Mouse (Mus musculus) embryonic facial prominence, embryonic 15.5 days (tissue): ENCODE data around the gene Gnai3. TPM values are rescaled to one million over a fixed set of nuclear protein-coding genes. Genes with fewer than 3 reads are reported as not detected.

Experiments
- ATAC-seq: fragments of 200-750 bp; cut with Nextera tagmentation; 2 replicates; pipeline ENCODE4 v1.8.0; 2017; ENCODE audit warnings: low read depth, moderate TSS enrichment; ENCODE audit not compliant: insufficient number of reproducible peaks, low FRiP score, low TSS enrichment
- H3K27ac ChIP-seq: fragments of 300-500 bp; sonication (generic); replicated peaks from 2 replicates; pipeline ENCODE4 v1.5.1; 2015; ENCODE audit warnings: mild to moderate bottlenecking, inconsistent platforms
- H3K27me3 ChIP-seq: fragments of 300-500 bp; sonication (generic); 2 replicates; pipeline ENCODE4 v1.6.1; 2015; ENCODE audit warnings: inconsistent platforms
- H3K36me3 ChIP-seq: fragments of 300-500 bp; sonication (generic); 2 replicates; pipeline ENCODE4 v1.6.1; 2015; ENCODE audit warnings: mild to moderate bottlenecking, inconsistent platforms
- H3K4me1 ChIP-seq: fragments of 300-500 bp; sonication (generic); 2 replicates; pipeline ENCODE4 v1.6.1; 2015; ENCODE audit warnings: inconsistent platforms
- H3K4me2 ChIP-seq: fragments of 300-500 bp; sonication (generic); replicated peaks from 2 replicates; pipeline ENCODE4 v1.6.1; 2015; ENCODE audit warnings: mild to moderate bottlenecking, inconsistent platforms
- H3K4me3 ChIP-seq: fragments of 300-500 bp; sonication (generic); replicated peaks from 2 replicates; pipeline ENCODE4 v1.5.1; 2015; ENCODE audit warnings: mild to moderate bottlenecking, inconsistent platforms
- H3K9ac ChIP-seq: fragments of 300-500 bp; sonication (generic); 2 replicates; pipeline ENCODE4 v1.6.1; 2015; ENCODE audit warnings: inconsistent platforms
- H3K9me3 ChIP-seq: fragments of 300-500 bp; sonication (generic); replicated peaks from 2 replicates; pipeline ENCODE4 v1.6.1; 2016; ENCODE audit warnings: inconsistent platforms
- WGBS: fragments of 180-500 bp; shearing (Covaris S2); methylation state at CpG from one replicate; pipeline ENCODE4 v1.1.7; 2015; 5-methylcytosine and 5-hydroxymethylcytosine counted together
- polyA plus RNA-seq: library from polyadenylated mRNA; unstranded; fragments of >200 nt; fragmentation: Nextera tagmentation; extraction: Ambion mirVana; gene quantifications from 2 replicates; pipeline ENCODE4 v1.2.1, GENCODE M21; 2015

The Gnai3 gene
- polyA plus RNA-seq, 1 experiment from 2014 or later: 161 TPM

DNA sequence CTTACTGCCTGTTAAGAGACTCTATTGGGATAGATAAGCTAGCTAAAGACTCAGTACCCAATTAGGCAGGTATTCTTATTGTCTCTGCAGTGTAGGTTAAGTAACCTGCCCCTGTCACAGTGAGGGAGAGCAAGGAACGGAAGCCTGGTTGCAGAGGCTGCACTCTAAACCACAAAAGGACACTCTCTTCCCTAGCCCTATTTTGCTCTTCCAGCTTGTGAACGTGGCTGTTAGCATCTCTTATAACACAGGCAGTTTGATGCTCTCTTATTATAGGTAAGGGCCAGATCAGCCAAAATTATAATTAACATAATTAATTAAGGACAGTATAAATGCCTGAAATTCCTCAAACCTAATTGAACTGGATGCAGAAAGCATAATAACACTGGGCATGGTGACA is 34.6 kb upstream of the Gnai3 start:
- Histone ChIP-seq H3K9me3 (no peaks in the 10 kb centered on the region), H3K36me3 (no peaks in the 10 kb centered on the region), H3K27me3 (no peaks in the 10 kb centered on the region), H3K4me2 (no peak overlapping the region), H3K27ac (no peak overlapping the region), H3K4me3 (no peak overlapping the region), H3K4me1 (peaks cover 2% of the 10 kb centered on the region), H3K9ac (no peak overlapping the region)
- no peak for ATAC-seq
- WGBS: 32% methylated on average over 2 of the region's 2 CpGs

DNA sequence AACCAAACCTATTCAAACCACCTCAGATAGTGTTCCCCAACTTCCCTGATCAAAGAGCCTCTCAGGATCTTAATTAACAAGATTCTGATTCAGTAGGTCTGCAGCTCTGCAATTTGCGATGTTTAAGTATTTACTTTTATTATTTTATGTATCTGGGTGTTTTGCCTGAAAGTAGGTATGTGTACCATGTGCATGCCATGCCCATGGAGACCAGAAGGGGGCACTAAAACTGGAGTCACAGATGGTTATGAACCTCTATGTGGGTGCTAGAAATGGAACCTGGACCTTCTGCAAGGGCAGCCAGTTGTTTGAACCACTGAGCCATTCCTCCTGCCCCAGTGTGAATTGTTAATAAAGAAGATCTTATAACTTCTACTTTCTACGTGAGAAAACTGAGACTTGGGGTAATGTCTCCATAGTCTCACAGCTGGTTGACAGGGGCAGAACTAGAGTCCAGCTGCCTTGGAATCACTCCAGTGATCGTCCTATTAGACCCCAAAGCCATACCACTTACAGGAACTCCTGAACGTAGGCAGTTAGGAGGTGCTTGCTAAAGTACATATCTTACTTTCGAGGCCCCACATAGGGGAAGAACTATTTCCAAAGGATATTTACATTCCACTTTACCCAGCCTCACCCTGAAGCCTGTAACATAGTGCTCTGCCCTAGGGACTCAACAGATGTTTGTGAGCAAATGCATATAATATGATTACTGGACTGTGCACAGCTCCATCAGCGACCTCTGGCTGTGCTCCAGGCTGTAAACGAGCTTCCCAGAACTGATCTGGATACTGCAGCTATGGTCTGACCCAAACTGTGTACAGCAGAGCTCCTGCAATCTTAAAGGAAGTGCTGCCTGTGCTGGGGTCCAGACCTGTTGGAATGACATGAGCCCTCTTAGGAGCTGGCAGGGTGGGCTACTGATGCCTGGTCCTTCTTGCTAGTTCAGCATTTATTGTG is 33.1 kb upstream of the Gnai3 start:
- WGBS: 54% methylated on average over 7 of the region's 7 CpGs
- 0 out of 2 replicates have a peak, but pooled peaks have one; percentile 59 for ATAC-seq
- H3K9me3 ChIP-seq: no peaks in the 10 kb centered on the region
- no peak overlapping the region for H3K27ac ChIP-seq
- H3K27me3 ChIP-seq: no peaks in the 10 kb centered on the region
- H3K36me3 ChIP-seq: no peaks in the 10 kb centered on the region
- H3K4me2 ChIP-seq: no peak overlapping the region
- no peak overlapping the region for H3K9ac ChIP-seq
- no peak overlapping the region for H3K4me3 ChIP-seq
- peaks cover 12% of the 10 kb centered on the region for H3K4me1 ChIP-seq

DNA sequence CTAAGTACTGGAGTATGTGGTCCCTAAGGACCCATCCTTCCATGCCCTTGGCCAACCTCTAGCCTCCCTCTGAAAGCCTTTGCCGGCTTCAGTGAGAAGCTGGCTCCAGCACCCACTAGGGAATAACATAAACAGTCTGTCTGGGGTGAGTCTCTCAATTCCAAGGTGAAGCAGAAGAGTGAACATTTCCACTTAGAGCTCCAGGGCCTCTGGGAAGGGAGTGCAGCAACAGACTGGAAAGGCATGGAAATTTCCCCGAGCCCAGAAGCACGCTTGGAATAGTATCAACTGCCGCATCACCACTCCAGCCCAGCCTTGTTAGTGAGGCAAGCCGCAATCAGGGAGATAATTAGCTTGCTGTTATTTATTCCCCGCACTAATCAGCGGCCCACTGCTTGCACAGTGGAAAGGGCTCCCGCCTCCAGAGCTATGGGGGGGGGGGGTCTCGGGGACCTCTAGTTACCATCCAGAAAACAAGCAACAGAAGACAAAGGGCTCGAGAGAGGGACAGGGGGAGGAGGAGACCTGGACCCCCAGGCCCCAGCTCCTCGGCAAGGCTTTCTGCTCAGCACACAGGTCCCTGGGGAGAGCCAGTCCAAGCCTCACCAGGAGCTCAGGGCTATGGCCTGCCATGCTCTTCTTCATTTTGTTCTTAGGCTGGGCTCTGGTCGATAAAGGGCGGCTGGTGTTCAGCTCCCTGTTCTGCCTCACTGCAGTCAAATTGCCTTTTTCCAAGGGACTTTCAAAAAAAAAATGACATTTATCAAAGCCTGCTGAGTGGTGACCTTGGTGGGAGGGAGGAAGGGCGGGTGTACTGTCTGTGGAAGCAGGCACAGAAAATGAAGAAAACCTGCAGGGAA is 29.0 kb upstream of the Gnai3 start:
- 20% methylated on average over 14 of the region's 14 CpGs for WGBS
- Histone ChIP-seq H3K4me2 (0 out of 2 replicates have a peak overlapping the region, but pooled peaks have one; percentile 4), H3K4me1 (peaks cover 13% of the 10 kb centered on the region), H3K27ac (peak overlapping the region; percentile 36; the same call in 1 of the 2 replicates), H3K36me3 (no peaks in the 10 kb centered on the region), H3K27me3 (no peaks in the 10 kb centered on the region), H3K4me3 (no peak overlapping the region), H3K9ac (no peak overlapping the region), H3K9me3 (no peaks in the 10 kb centered on the region)
- peak; percentile 79 for ATAC-seq

DNA sequence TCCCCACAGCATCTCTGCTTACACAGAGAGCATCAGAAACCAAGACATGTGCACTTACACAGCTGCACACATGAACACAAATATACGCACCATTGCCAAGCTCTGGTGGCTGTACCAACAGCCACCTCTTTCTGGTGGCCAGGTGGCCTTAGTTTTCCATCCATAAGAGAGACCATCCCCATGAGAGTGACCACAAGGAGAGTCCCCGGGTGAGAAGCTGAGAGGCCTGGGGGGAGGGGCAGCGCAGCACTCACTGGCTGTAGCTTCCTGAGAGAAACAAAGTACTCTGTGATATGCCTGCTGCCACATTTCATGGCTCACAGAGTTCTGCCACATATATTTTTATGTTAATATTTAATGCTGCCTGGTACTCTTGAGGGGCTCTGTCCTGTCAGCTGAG is 23.3 kb upstream of the Gnai3 start:
- no peak overlapping the region for H3K27ac ChIP-seq

DNA sequence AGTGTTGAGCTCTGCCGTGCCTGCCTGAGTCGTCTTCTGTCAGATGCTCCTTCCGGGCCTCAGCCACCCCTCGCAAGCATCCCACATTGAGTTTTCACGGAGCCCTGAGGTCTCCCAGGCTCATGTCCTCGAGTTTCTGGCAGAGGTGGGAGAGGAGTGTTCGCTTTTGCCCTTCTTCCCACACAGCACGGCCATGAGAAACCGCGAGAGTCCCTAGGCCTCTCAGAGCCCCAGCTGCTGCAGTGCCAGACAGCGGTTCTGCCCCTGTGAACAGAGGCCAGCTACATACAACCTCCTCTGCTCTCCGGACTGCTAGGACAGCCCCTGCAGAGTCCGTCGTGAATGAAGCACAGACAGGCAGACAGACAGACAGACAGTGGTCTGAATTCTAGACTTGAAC is 21.6 kb upstream of the Gnai3 start:
- H3K27me3 ChIP-seq: no peaks in the 10 kb centered on the region
- no peak for ATAC-seq
- WGBS: 20% methylated on average over 14 of the region's 14 CpGs
- H3K9me3 ChIP-seq: no peaks in the 10 kb centered on the region
- H3K4me1 ChIP-seq: peaks cover 34% of the 10 kb centered on the region
- H3K9ac ChIP-seq: no peak overlapping the region
- no peak overlapping the region for H3K4me2 ChIP-seq
- H3K27ac ChIP-seq: peak overlapping the region; percentile 56; the same call in 1 of the 2 replicates
- no peaks in the 10 kb centered on the region for H3K36me3 ChIP-seq
- H3K4me3 ChIP-seq: no peak overlapping the region

More for the DNA sequence above, 23.3 kb upstream of the Gnai3 start:
- peaks cover 37% of the 10 kb centered on the region for H3K4me1 ChIP-seq
- H3K4me2 ChIP-seq: no peak overlapping the region
- H3K9ac ChIP-seq: no peak overlapping the region
- no peak for ATAC-seq
- WGBS: 33% methylated on average over 3 of the region's 3 CpGs
- no peaks in the 10 kb centered on the region for H3K36me3 ChIP-seq
- no peaks in the 10 kb centered on the region for H3K9me3 ChIP-seq
- H3K4me3 ChIP-seq: no peak overlapping the region
- H3K27me3 ChIP-seq: no peaks in the 10 kb centered on the region

DNA sequence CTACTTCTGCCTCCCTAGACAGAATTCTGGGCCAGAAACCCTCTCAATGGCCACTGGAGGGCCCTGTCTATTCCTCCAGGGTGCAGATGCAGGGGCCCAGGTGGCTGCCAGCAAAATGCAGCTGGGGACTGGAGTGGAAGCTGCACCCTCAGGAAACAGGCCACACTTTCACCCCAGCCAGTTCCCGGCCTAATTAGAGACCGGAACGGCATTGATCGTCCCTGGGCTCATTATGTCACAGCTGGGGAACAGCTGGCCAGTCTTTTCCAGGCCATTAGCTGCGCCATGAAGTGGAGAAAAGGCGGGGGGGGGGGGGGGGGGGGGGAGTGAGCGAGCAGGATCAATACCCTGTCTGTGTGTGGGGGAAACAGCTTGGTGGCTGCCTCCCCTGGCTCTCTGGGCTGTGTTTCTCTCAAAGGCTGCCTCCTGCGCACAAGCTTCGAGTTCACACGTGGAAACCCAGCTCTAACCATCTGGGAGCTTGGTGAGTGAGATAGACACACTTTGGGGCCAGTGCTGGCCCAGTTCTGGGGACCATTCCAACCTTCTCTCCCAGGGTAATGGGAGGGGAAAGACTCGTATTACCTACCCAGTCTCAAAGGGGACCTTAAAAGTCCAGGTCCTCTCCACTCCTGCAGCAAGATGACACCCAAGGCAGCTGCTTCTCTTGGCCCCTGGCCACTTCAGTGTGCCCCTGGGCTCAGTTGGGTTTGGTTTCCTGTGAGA is 20.7 kb upstream of the Gnai3 start:
- peak; percentile 48 for ATAC-seq
- H3K27me3 ChIP-seq: no peaks in the 10 kb centered on the region
- no peak overlapping the region for H3K4me2 ChIP-seq
- no peak overlapping the region for H3K4me3 ChIP-seq
- 8% methylated on average over 11 of the region's 11 CpGs for WGBS
- H3K9ac ChIP-seq: no peak overlapping the region
- H3K36me3 ChIP-seq: no peaks in the 10 kb centered on the region
- no peaks in the 10 kb centered on the region for H3K9me3 ChIP-seq
- H3K27ac ChIP-seq: peak overlapping the region; percentile 56; the same call in 1 of the 2 replicates
- peaks cover 34% of the 10 kb centered on the region for H3K4me1 ChIP-seq

DNA sequence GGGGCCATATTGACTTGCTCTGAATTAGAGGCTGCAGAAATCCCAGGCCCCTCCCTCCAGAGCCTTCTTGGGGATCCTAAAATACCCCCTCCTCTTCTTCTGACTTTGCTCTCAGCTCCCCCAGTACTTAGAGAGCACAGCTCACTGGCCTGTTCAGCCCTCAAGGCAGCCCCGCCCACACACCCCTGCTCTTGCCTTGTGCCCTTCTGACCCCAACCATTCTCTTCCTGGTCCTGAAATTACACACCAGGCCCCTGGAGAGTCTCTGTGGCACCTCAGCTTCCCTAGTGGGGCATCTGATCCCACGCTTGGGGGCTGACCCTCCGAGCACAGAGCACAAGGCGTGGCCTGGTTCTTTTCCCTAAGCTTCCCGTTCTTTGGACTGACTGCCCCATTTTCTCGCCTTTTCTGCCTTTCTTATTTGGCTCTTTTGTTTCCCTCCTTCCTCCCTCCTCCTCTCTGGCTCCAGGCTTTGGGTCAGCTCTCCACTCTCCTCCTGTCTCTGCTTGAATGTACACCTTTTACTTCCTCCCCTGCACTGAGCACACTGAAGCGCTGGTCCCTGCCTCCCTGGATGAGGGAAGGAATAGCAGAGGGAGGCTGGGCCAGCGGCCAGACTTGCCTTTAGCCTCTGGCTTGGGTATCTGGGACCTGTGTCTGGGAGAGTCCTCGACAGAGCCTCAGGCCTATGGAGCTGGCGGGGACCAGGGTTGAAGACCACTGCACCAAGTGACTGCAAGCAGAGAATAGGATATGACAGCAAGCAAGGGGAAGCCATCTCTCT is 19.8 kb upstream of the Gnai3 start:
- Histone ChIP-seq H3K27me3 (no peaks in the 10 kb centered on the region), H3K9ac (no peak overlapping the region), H3K36me3 (no peaks in the 10 kb centered on the region), H3K9me3 (no peaks in the 10 kb centered on the region), H3K4me2 (no peak overlapping the region), H3K27ac (no peak overlapping the region; the same call in 1 of the 2 replicates), H3K4me1 (peaks cover 34% of the 10 kb centered on the region), H3K4me3 (no peak overlapping the region)
- ATAC-seq: peak; percentile 18; the same call in 1 of the 2 replicates
- WGBS: 27% methylated on average over 10 of the region's 10 CpGs

DNA sequence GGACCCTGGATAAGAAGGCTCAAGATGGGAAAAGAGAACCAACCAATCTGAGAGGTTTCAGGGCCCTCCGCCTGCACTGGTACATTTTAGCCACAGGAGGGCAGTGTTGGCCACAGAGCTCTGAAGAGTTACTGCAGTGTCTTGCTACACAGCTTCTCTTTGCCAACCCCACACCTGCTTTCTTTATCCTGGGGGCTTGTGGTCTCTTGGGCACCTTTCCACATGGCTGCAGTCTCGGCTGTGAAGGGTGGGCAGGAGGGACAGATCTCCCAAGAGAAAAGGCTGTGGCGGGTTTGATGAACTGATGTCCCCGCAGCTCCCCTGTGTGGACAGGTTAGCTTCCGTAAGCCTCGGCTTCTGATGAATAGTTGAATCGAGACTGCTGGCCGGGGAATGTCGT is 18.9 kb upstream of the Gnai3 start:
- Histone ChIP-seq H3K4me1 (peaks cover 34% of the 10 kb centered on the region), H3K9me3 (no peaks in the 10 kb centered on the region), H3K36me3 (no peaks in the 10 kb centered on the region), H3K27me3 (no peaks in the 10 kb centered on the region), H3K9ac (no peak overlapping the region), H3K4me2 (peak overlapping the region; percentile 42), H3K4me3 (peak overlapping the region; percentile 27), H3K27ac (no peak overlapping the region)
- ATAC-seq: peak; percentile 22; the same call in 1 of the 2 replicates
- 17% methylated on average over 9 of the region's 9 CpGs for WGBS

DNA sequence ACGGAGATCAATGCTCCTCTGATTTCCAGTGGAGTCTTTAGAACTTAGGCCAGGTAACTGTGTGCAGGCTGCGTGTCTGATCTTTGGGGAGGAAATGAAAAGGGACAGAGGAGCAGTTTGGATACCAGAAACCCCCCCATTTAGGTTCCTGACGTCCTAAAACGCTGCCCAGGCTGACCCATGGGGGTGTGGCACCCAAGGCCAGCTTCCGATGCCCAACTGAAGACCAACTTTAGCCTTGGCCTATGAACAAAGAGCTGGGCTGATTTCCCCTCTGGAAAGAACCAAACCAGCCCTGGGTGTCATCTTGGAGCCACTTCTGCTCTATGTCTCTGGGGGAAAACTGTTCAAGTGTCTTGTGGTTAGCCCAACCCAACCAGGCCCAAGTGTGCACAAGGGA is 18.1 kb upstream of the Gnai3 start:
- H3K4me1 ChIP-seq: peaks cover 34% of the 10 kb centered on the region

DNA sequence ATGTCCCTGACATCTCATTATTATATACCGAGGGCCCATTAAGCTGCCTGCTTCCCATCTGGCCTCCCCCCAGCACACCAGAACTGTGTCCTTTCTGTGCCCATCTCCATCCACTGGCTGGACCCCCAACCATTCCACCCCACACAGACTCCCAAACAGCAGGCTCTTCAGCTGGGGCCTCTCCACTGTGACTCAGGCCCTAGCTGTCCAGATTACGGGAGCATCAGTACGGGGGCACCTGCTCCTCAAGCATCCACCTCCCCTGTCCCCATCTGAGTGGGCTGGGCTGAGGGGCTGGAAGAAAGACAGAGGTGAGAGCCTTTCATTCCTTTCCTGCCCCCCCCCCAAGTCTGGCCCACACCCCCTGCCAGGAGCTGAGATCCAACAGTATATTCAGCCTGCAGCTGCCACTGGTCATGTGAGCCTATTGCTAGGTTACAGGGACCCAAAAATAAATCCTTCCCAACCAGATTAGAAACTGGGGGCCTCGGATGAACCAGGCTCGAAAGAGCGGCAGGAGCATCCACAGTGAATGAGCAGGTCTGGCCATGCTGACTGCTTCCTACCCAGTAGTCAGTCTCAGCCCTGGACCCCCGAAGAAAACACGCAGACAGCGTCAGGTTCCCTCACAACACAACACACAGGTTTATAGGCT is 12.6 kb upstream of the Gnai3 start:
- WGBS: 64% methylated on average over 9 of the region's 9 CpGs
- Histone ChIP-seq H3K9ac (no peak overlapping the region), H3K4me3 (no peak overlapping the region), H3K36me3 (no peaks in the 10 kb centered on the region), H3K27ac (no peak overlapping the region), H3K4me1 (no peaks in the 10 kb centered on the region), H3K4me2 (no peak overlapping the region), H3K9me3 (no peaks in the 10 kb centered on the region), H3K27me3 (no peaks in the 10 kb centered on the region)
- ATAC-seq: 0 out of 2 replicates have a peak, but pooled peaks have one; percentile 21

More for the DNA sequence above, 18.1 kb upstream of the Gnai3 start:
- no peak for ATAC-seq
- H3K4me3 ChIP-seq: no peak overlapping the region
- H3K27me3 ChIP-seq: no peaks in the 10 kb centered on the region
- H3K27ac ChIP-seq: no peak overlapping the region
- H3K9ac ChIP-seq: no peak overlapping the region
- 60% methylated on average over 5 of the region's 5 CpGs for WGBS
- H3K36me3 ChIP-seq: no peaks in the 10 kb centered on the region
- no peaks in the 10 kb centered on the region for H3K9me3 ChIP-seq
- H3K4me2 ChIP-seq: no peak overlapping the region
